Mouse (Mus musculus) testis, adult 2 months (tissue): ENCODE results near the gene Alox5. TPM values are rescaled to one million over a fixed set of nuclear protein-coding genes. Genes with fewer than 3 reads are reported as not detected.

Experiments used
- H3K27ac ChIP-seq: fragments of 200-500 bp; 2 replicates; pipeline ENCODE4 v1.5.1; 2012; ENCODE audit warnings: low read depth, low read length; ENCODE audit not compliant: control insufficient read depth, insufficient read depth
- H3K27me3 ChIP-seq: fragments of 200-500 bp; 2 replicates; pipeline ENCODE4 v1.6.1; 2012; ENCODE audit warnings: mild to moderate bottlenecking, low read length, moderate library complexity; ENCODE audit not compliant: control insufficient read depth, insufficient read depth
- H3K36me3 ChIP-seq: fragments of 200-500 bp; 2 replicates; pipeline ENCODE4 v1.6.1; 2012; ENCODE audit warnings: mild to moderate bottlenecking, low read length; ENCODE audit not compliant: control insufficient read depth, insufficient read depth
- H3K4me1 ChIP-seq: fragments of 200-500 bp; 2 replicates; pipeline ENCODE4 v1.6.1; 2012; ENCODE audit warnings: low read length; ENCODE audit not compliant: control insufficient read depth, insufficient read depth
- H3K4me3 ChIP-seq: fragments of 200-500 bp; 2 replicates; pipeline ENCODE4 v1.5.1; 2012; ENCODE audit warnings: low read depth, mild to moderate bottlenecking, low read length, moderate library complexity, mixed read lengths; ENCODE audit not compliant: control insufficient read depth
- CTCF ChIP-seq: fragments of 200-500 bp; IDR thresholded peaks from 2 replicates; pipeline ENCODE4 v1.5.1; 2012; ENCODE audit warnings: low read depth, mild to moderate bottlenecking, inconsistent platforms, low read length, moderate library complexity; ENCODE audit not compliant: control insufficient read depth, insufficient read depth, insufficient replicate concordance
- POLR2A ChIP-seq: fragments of 200-500 bp; IDR thresholded peaks from 2 replicates; pipeline ENCODE4 v1.6.1; 2012; ENCODE audit warnings: low read depth, mild to moderate bottlenecking, inconsistent platforms, low read length, moderate library complexity; ENCODE audit not compliant: control insufficient read depth
- polyA plus RNA-seq: library from polyadenylated mRNA; depleted of rRNA; stranded (reverse); fragments of >200 nt; gene quantifications from 2 replicates; pipeline ENCODE4 v1.2.3, GENCODE M21; 2012

Gene Alox5
- polyA plus RNA-seq, 1 experiment = 2.2 TPM

- no peak for TF ChIP-seq POLR2A
- TF ChIP-seq CTCF = no peak
- Histone ChIP-seq H3K4me1 (peaks cover 3% of the 10 kb centered on the region; the same call in 1 of the 2 replicates), H3K27ac (no peak overlapping the region), H3K36me3 (no peaks in the 10 kb centered on the region), H3K27me3 (no peaks in the 10 kb centered on the region), H3K4me3 (no peak overlapping the region)
Measured at GRCm38 (mm10) chr6:116459232-116459631, 1.7 kb downstream of the Alox5 start.

GRCm38 (mm10) chr6:116458728-116459127, 2.2 kb downstream of the Alox5 start:
- Histone ChIP-seq H3K4me3 (no peak overlapping the region), H3K27me3 (no peaks in the 10 kb centered on the region), H3K36me3 (no peaks in the 10 kb centered on the region), H3K27ac (no peak overlapping the region), H3K4me1 (peaks cover 3% of the 10 kb centered on the region; the same call in 1 of the 2 replicates)
- TF ChIP-seq CTCF = no peak
- TF ChIP-seq POLR2A = no peak

GRCm38 (mm10) chr6:116456482-116456881, 4.5 kb downstream of the Alox5 start:
- H3K27me3 ChIP-seq = no peaks in the 10 kb centered on the region
- no peak overlapping the region for H3K27ac ChIP-seq
- no peaks in the 10 kb centered on the region for H3K36me3 ChIP-seq
- no peak for TF ChIP-seq POLR2A
- TF ChIP-seq CTCF = no peak
- no peak overlapping the region for H3K4me3 ChIP-seq
- peaks cover 3% of the 10 kb centered on the region; the same call in 1 of the 2 replicates for H3K4me1 ChIP-seq

- TF ChIP-seq CTCF (no peak), POLR2A (no peak)
- Histone ChIP-seq H3K27ac (no peak overlapping the region), H3K4me3 (no peak overlapping the region), H3K4me1 (peaks cover 3% of the 10 kb centered on the region; the same call in 1 of the 2 replicates), H3K36me3 (no peaks in the 10 kb centered on the region), H3K27me3 (no peaks in the 10 kb centered on the region)
Measured at GRCm38 (mm10) chr6:116455781-116456180, 5.2 kb downstream of the Alox5 start.

DNA sequence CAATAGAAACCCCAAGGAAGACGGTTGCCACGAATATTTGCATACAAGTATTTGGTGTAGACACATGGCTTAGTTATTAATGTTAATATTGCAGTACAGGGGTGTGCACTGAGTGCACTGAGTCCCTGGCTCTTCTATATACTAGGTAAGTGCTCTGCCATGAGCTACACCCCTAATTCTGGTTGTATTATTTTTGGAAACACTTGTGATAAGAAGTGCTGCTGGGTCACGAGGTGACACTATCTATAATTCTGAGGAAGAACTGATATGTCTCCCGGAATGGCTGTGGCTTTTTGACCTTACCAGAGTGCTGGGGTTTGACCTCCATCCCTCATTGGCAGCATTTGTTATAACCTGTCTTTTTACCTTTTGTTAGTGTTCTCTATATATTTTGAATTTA, 20.1 kb downstream of the Alox5 start:
- Histone ChIP-seq H3K4me3 (no peak overlapping the region), H3K27ac (no peak overlapping the region), H3K4me1 (no peaks in the 10 kb centered on the region), H3K36me3 (no peaks in the 10 kb centered on the region), H3K27me3 (no peaks in the 10 kb centered on the region)
- TF ChIP-seq POLR2A (no peak), CTCF (no peak)

DNA sequence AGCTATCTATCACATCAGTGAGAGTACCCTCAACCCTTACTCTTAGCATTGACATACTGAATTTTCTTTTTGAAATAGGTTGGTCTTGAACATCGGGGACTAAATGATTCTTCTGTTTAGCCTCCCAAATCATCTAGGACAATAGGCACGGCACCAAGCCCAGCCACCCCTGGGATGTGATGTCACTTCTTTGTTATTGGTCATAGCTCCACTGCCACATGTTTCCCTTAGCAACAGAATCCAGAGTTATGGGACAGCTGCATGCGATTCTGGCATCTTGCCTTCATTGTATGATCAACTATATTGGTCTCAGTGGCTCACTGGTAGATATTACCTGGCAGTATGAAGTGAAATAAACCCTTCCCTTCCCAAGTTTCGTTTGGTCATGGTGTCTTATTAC, 20.5 kb downstream of the Alox5 start:
- TF ChIP-seq CTCF (no peak), POLR2A (no peak)
- Histone ChIP-seq H3K36me3 (no peaks in the 10 kb centered on the region), H3K4me3 (no peak overlapping the region), H3K27me3 (no peaks in the 10 kb centered on the region), H3K27ac (no peak overlapping the region), H3K4me1 (no peaks in the 10 kb centered on the region)

- Histone ChIP-seq H3K36me3 (no peaks in the 10 kb centered on the region), H3K27me3 (no peaks in the 10 kb centered on the region), H3K27ac (no peak overlapping the region), H3K4me1 (no peaks in the 10 kb centered on the region), H3K4me3 (no peak overlapping the region)
- TF ChIP-seq POLR2A = no peak
- TF ChIP-seq CTCF = no peak
Measured at GRCm38 (mm10) chr6:116439531-116439930, 21.4 kb downstream of the Alox5 start.

DNA sequence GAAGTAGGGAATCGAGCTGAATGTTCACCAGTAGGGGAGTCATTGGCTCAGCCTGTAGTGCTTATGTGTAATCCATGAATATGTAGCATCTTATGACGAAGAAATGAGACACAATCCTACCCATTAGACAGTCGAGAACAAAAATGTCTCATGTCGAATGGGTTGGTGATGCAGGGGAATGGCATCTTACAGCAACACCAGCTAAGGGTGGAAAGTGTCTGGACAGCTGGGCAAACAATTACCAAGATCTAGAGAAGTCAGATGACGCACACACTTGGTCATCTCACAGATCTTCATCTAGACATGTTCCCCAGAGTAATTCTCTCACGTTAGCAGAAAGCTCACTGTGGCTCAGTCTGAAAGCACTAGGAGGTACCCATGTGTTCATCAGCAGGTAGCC, 22.1 kb downstream of the Alox5 start:
- Histone ChIP-seq H3K36me3 (no peaks in the 10 kb centered on the region), H3K27me3 (no peaks in the 10 kb centered on the region), H3K27ac (no peak overlapping the region), H3K4me1 (no peaks in the 10 kb centered on the region), H3K4me3 (no peak overlapping the region)
- TF ChIP-seq CTCF (no peak), POLR2A (no peak)

DNA sequence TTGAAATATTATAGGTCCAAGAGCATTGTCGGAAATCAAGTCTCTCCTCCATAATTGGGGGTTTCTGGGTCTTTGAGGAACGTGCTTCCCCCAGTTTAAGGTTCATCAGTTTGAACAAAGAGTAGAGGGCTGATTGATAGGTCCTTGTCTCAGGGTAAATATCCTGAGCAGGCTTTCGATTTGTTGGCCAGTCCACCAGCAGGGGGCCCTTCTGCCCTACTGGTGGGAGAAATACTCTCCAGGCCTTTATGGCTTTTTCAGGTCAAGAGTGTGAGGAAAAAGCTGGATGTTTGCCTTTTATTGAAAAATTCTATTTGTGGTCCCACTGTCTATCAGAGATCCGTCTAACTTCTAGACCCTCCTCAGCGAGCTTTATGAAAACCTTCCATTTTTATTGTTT, 32.7 kb downstream of the Alox5 start:
- TF ChIP-seq CTCF = no peak
- TF ChIP-seq POLR2A = no peak
- Histone ChIP-seq H3K4me3 (no peak overlapping the region), H3K27me3 (no peaks in the 10 kb centered on the region)

More for the DNA sequence above, 32.7 kb downstream of the Alox5 start:
- H3K27ac ChIP-seq = no peak overlapping the region
- no peaks in the 10 kb centered on the region for H3K4me1 ChIP-seq
- H3K36me3 ChIP-seq = no peaks in the 10 kb centered on the region
